Mouse (Mus musculus) lung, postnatal 0 days (tissue): ENCODE data around the gene Ift46.

Experiments
- CTCF ChIP-seq: IDR thresholded peaks from 2 replicates; pipeline ENCODE4 v1.5.1; 2016; ENCODE audit warnings: antibody characterized with exemption, mild to moderate bottlenecking
- EP300 ChIP-seq: IDR thresholded peaks from 2 replicates; pipeline ENCODE4 v1.6.1; 2016; ENCODE audit warnings: antibody characterized with exemption, mild to moderate bottlenecking, control low read depth

DNA sequence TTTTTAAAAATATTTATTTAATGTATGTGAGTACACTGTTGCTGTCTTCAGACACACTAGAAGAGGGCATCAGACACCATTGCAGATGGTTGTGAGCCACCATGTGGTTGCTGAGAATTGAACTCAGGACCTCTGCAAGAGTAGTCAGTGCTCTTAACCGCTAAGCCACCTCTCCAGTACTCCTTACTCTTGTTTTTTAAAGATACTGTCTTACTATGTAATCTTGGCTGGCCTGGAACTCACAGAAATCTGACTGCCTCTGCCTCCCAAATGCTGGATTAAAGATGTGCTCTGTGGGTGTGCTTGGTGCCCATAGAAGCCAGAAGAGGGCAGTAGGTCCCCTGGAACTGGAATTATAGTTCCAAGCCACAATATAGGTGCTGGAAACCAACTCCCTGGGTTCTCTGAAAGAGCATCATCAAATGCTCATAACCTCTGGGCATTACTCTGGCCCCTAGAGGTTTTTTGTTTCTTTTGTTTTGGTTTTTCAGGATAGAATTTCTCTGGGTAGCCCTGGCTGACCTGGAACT, 27.0 kb upstream of the Ift46 start:
- TF ChIP-seq CTCF = peak; percentile 41
- TF ChIP-seq EP300 = no peak
